Mouse (Mus musculus) ES-E14 (cell line): ENCODE measurements around the gene Slco2b1.

Experiments
- CHD2 ChIP-seq: IDR thresholded peaks from 2 replicates; pipeline ENCODE4 v1.6.1; 2014; ENCODE audit warnings: mild to moderate bottlenecking, low read depth, low read length, inconsistent platforms
- ZC3H11A ChIP-seq: IDR thresholded peaks from 2 replicates; pipeline ENCODE4 v1.6.1; 2012; ENCODE audit warnings: low read depth, mild to moderate bottlenecking, inconsistent platforms, low read length, borderline replicate concordance

- TF ChIP-seq ZC3H11A: peak; percentile 40; the same call in 1 of the 2 replicates
- TF ChIP-seq CHD2: no peak
Observed at GRCm38 (mm10) chr7:99710476-99710875, 664 bp downstream of the Slco2b1 start.
